Mouse (Mus musculus) megakaryocyte, embryonic 14.5 days (primary cell): ENCODE data around the gene Cpsf6.

ENCODE experiments used
- FLI1 ChIP-seq: IDR thresholded peaks from 2 replicates; pipeline ENCODE4 v1.6.1; 2012; ENCODE audit warnings: low read length, inconsistent platforms, mixed read lengths
- GATA1 ChIP-seq: IDR thresholded peaks from 3 replicates; pipeline ENCODE4 v1.6.1; 2012; ENCODE audit warnings: mixed read lengths, low read length, inconsistent platforms, borderline replicate concordance

- TF ChIP-seq GATA1 (no peak), FLI1 (no peak)
Measured at GRCm38 (mm10) chr10:117421283-117422107, 41.7 kb upstream of the Cpsf6 start.
